Mouse (Mus musculus): ENCODE results near the gene Pstpip1. TPM values are rescaled to one million over a fixed set of nuclear protein-coding genes. Genes with fewer than 3 reads are reported as not detected.

The Pstpip1 gene
- total RNA-seq, 2 experiments from 2014 or later = 2.0 to 4.8 TPM

DNA sequence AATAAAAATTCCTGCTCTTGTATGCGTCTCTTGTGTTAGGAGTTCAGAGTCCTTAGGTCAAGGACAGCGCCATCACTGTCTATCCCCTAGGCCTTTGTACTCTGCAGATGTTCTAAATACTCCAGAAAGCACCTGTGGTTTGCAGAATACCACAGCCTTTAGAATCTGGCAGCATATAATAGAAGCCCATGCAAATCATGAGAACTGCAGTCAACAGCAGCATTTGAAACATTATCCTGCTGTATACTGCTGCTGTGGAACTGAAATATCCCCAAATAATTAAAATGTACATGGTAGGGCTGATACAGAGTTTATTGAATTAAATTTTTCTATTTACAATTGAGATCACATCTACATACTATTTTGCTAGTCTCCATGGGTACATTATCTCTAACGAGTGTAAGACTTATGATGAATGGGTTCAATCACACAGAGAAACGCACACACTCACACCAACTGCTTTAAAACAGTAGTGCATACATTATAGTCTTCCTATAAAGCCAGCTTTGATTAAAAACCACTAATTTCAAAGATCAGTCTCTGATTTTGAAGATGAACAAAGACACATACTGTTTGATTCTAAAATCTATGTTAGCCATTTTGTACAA lies 45.9 kb downstream of the Pstpip1 start:
- no peak for TF ChIP-seq CTCF (conservative IDR thresholded peaks at IDR 0.05)
- Histone ChIP-seq H3K27ac (no peak overlapping the region), H3K4me3 (no peak overlapping the region)
- no peak for DNase-seq (ENCODE audit: low spot score in 2 of 2)

DNA sequence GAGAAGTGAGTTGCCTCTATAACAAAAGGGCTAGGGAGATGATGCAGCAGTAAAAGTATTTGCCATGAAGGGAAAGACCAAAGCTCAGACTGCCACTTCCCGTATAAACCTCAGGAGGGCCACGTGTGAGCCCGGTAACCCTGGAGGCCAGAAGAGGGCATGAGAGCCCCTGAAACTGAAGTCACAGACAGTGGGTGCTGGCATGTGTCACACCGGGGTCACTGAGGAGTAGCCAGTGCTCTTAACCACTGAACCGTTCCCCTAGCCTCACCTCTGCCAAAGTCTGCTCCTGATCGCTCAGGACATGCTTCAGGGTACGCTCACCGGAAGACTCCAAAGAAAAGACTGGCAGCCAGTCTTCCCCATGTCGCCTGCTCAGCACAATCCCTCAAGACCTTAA lies 52.0 kb downstream of the Pstpip1 start:
- Histone ChIP-seq H3K4me3 (no peak overlapping the region), H3K27ac (no peak overlapping the region)
- no peak for DNase-seq (ENCODE audit: low spot score in 2 of 2)
- peak; percentile 47 for TF ChIP-seq CTCF (conservative IDR thresholded peaks at IDR 0.05)

DNA sequence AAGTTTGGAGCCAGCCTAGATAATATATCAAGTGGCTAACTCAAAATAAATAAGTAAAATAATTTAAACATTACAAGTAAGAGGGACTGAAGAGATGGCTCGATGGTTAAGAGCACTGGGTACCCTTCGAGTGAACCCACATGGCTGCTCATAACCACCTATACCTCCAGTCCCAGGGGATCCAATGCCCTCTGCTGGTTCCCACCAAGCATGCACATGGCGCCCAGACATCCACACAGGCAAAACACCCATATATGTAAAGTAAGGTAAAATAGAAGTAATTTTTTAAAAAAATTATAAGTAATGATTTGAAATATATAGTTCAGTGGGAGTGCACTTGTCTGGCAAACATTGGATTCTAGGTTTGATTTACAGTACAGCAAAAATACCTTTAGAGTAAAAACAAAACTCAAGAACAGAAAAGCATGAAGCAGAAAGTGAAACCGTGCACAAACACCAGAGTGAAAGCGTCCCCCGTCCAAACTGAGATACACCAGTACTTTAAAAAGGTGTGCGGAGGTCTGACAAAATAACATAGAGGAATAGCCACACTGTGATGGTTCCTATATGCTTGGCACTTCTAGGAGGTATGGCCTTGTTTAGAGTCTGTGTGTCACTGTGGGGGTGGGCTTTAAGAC lies 54.7 kb downstream of the Pstpip1 start:
- Histone ChIP-seq H3K4me3 (no peak overlapping the region), H3K27ac (no peak overlapping the region)
- no peak for DNase-seq (ENCODE audit: low spot score in 2 of 2)
- TF ChIP-seq CTCF (conservative IDR thresholded peaks at IDR 0.05) = peak; percentile 40

DNA sequence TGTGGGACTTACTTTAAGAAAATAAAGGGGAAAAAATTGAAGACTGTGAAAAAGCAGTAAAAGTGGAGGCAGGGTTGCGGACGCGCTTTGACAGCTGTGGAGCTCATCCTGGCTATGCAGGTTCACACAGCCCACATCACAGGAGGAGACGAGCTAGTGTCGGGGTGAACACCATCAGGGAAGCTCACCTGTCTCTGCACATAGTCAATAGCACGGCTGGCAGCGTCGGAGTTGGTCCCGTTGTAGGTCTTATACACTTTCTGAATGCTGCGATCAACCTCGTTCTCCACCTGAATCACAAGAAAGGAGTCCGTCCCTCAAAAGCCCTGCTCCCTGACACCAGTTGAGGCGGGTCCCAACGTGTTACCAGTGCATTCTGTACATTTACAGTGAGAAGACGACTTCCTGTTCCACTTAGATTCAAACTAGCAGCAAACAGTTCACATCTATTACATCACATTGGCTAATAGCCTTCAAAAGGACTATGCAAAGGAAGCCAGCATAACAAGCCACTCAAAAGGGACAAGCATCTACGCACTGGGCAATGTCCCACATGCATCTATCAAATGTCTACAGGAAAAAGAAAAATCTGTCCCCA lies 56.7 kb downstream of the Pstpip1 start:
- TF ChIP-seq CTCF (conservative IDR thresholded peaks at IDR 0.05) = no peak
- H3K27ac ChIP-seq = no peak overlapping the region
- H3K4me3 ChIP-seq = no peak overlapping the region
- no peak for DNase-seq (ENCODE audit: low spot score in 2 of 2)

DNA sequence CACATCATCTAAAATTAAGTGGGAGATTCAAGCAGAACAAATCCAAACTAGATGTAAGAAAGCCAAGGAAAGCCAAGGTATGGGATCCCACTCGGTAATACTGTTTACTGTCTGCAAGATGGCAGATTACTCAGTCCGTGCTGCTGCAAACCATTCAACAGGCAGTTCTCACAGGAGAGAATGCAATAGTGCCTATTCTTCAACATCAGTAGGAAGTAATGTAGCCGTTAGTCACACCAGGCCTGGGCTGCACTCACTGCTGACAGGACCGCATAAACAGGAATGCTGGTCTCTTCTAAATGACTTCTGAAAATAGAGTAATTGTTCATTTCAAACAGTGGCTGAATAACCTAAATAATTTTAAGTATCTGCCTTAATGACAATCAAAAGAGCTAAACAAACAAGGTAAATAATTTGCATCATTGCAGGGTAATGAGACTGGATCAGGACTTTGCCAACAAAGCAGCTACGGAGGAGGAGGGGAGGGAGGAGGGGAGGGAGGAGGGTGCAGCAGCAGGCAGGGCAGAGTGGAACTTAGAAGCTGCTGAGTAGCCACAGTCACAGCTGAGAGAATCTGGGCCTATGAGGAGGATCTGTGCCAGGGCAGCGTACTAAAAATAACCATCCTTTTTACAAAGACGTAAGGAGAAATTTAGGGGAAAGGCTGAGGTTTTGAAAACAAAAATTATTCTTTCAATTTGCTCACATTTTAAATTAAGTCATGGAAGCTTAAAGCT lies 62.2 kb downstream of the Pstpip1 start:
- peak overlapping the region; percentile 77 for H3K27ac ChIP-seq
- no peak for TF ChIP-seq CTCF (conservative IDR thresholded peaks at IDR 0.05)
- peak overlapping the region; percentile 6; the same call in 1 of the 2 replicates for H3K4me3 ChIP-seq
- DNase-seq (ENCODE audit: low spot score in 2 of 2) = peak in 1 of 2 experiments; percentile 36

DNA sequence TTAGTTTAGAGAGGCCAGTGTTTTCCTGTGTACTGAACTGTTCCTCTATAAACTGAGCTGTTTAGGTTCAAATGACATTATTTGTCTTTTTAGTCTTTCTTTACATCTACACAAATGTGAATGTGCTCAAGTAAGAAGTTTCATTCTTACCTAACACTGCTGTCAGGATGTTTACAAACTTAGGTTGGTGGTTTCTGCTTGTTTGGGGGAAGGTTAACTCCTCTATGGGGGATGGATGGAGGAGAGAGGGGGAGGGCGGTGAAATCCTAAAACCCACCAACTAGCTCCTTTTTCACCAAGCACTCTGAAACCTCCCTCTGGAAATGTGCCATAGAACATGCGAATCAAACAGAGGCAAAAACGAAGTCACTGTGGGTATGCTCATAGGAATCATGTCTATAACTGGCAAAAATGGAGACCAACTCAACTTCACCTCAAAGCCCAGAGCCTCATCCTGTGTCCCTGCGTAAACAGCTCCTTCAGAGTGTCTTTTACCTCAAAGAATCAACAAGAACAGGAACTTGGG lies 62.8 kb downstream of the Pstpip1 start:
- H3K27ac ChIP-seq = peak overlapping the region; percentile 77
- H3K4me3 ChIP-seq = no peak overlapping the region
- no peak for TF ChIP-seq CTCF (conservative IDR thresholded peaks at IDR 0.05)
- no peak for DNase-seq (ENCODE audit: low spot score in 2 of 2)

DNA sequence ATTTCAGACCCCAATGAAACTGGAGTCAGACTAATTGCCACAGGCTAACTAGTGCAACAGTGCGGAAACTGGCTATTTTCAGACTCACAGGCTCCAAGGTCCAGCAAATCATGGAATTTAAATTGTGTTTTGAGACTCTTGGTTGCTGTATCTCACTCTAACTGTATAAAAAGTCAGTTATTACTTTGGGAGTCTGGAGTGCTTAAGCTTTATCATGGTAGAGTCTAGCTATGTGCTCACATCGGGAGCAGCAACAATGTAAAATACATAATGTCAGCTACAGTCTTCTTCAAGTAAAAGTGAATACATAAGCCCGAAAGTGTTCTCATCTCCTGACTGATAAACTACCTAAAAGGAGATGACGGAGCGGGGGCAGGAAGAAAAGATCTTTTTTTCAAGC lies 64.8 kb downstream of the Pstpip1 start:
- TF ChIP-seq CTCF (conservative IDR thresholded peaks at IDR 0.05) = no peak
- no peak overlapping the region; the same call in 1 of the 2 replicates for H3K27ac ChIP-seq
- DNase-seq (ENCODE audit: low spot score in 2 of 2) = no peak
- H3K4me3 ChIP-seq = no peak overlapping the region

DNA sequence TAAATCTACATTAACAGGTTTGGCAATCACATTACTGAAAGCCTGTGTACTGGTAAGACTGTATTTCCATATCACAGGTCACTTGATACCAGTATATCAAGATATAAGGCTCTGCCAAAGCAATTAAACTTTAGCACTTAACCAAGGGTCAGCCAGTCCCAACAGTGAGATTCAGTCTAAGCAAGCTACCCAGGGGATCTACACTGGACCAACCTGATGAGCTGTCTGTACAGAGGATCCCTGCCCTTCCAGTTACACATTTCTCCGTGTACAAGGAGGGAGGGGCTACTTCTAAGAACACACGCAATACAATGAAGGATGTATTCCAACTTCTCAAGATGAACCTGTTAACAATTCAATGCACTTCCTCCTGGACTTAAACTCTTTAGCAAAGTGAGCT lies 68.3 kb downstream of the Pstpip1 start:
- no peak for DNase-seq (ENCODE audit: low spot score in 2 of 2)
- no peak for TF ChIP-seq CTCF (conservative IDR thresholded peaks at IDR 0.05)
- no peak overlapping the region for H3K27ac ChIP-seq
- no peak overlapping the region for H3K4me3 ChIP-seq

DNA sequence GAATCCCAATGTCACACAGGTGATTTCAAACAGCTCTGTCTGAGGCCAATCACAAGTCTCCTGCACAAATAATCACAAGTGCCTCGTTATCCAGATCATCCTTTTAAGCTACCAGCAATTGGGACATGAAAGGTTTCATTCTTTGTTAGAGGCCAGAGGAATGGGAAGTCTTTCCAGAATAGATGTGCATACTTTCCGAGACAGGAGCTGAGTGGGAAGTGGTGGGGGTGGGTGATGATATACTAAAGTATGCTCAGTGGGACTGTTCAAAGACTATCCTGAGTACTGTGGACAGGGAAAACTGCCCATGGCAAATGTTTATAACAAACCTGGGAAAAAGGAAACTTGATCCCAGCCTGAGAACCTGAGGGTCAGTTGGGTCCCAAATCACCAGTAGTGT lies 69.7 kb downstream of the Pstpip1 start:
- H3K4me3 ChIP-seq = peak overlapping the region; percentile 89
- DNase-seq (ENCODE audit: low spot score in 2 of 2) = no peak
- peak overlapping the region; percentile 97; the same call in 1 of the 2 replicates for H3K27ac ChIP-seq
- TF ChIP-seq CTCF (conservative IDR thresholded peaks at IDR 0.05) = no peak

DNA sequence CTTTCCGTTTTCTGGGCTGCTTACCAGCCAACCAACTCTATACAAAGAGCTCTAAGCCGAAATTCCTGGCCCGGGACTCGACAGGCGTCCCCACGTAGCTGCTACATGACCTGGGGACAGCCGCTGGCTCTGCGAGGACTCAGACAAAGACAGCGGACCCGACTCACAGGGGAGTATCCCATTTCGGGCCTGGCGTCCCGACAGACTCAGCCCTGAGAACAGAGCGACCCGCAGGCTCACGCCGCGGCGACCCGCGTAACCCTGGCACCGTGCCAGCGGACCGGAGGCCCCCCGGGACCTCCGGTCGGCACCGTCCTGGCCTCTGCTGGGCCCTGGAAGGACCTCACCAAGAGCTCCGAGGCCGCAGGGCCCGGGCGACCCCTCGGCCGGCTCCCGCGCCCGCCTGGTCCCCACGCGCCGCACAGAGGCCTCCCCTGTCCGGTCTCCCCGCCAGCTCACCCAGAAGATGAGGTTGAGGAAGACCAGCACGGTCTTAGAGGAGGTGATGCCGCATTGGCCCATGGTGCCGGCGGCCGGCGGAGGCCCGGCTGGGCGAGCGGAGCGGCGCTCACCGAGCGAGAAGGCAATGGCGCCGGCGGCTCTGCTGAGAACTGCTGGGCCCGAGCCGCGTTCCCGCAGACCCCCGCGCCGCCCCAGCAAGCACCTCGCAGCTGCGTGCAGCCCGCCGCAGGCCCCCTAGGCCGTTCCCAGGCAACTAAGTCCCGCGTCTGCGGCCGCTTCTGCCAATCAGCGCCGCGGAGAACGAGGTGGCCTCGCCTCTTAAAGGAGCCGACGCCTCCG lies 70.8 kb downstream of the Pstpip1 start:
- Histone ChIP-seq H3K4me3 (peak overlapping the region; percentile 89), H3K27ac (peak overlapping the region; percentile 97)
- peak; percentile 94 for DNase-seq (ENCODE audit: low spot score in 2 of 2)
- peak; percentile 29; the same call in 1 of the 2 replicates for TF ChIP-seq CTCF (conservative IDR thresholded peaks at IDR 0.05)

DNA sequence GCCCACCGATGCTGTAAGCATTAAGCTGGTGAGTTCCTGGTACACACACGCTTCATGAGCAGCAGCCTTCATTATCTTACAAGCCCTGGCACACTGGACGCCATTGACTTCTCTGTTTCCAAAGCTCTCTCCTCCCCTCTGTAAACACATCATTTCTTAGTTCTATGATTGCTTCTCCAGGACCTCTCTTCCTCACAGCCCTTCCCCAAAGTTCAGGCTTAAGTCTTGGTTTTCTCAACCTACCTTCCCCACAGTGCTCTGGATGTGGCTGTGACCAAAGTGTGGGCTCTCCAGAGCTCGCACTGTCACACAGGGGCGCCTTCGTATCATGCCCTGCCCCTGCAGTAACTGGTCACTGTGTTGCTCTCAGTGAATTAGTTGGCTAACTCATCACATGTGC lies 75.6 kb downstream of the Pstpip1 start, which contains the start of gene Tspan3:
Gene Tspan3 (minus strand): TSS at position 101 of the 400 bp plus-strand sequence.
- TF ChIP-seq CTCF (conservative IDR thresholded peaks at IDR 0.05) = no peak
- DNase-seq (ENCODE audit: low spot score in 2 of 2) = no peak
- no peak within 1 kb of the TSS for H3K4me3 ChIP-seq

DNA sequence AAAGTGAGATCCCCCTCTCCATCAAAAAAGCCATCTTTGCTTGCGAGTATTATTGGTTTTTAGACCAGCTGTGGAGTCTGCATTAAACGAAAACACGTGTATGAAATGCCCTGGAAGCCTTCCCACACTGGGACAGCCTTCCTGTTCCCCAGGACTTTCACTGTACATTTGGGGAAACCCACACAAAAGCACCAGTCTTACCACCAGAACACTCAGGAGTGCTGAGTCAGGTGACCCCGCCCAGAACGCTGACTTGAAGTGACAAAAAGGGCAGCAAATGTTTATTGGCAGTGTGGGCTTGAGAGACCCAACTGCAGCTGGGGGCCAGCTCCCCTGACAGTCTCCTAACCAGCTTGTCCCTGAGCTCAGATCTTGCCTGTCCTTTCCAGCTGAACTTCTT lies 76.4 kb downstream of the Pstpip1 start:
- no peak for DNase-seq (ENCODE audit: low spot score in 2 of 2)
- no peak for TF ChIP-seq CTCF (conservative IDR thresholded peaks at IDR 0.05)
- Histone ChIP-seq H3K4me3 (no peak overlapping the region), H3K27ac (no peak overlapping the region)

More for the DNA sequence above, 75.6 kb downstream of the Pstpip1 start, which contains the start of gene Tspan3:
- no peak within 1 kb of the TSS for H3K27ac ChIP-seq
